Comparison of ENCODE assay signal across 22 mouse cellular contexts in the genomic region with DNA sequence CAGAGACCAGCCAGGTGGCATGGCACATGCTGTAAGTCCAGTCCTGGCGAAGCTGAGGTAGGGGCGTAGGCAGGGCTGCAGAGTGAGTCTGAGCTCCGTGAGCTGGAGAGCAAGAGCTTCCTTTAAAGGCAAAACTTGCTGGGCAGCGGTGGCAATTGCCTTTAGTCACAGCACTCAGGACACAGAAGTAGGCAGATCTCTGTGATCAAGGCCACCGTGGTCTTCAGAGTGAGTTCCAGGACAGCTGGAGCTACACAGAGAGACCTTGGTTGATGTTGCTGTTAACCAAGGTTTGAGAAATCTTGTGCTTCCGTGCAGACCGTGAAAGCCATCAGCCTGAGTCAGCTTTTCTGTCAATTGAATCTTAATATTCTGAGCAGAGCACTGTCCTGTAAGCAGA. TPM values are rescaled to one million over a fixed set of nuclear protein-coding genes. Genes with fewer than 3 reads are reported as not detected.
DNase-seq lines count a peak whose midpoint lies in the region; ATAC-seq and TF ChIP-seq lines count a peak whose summit lies in the region.
"Had no signal": no experiment of that assay in that cellular context is flagged by ENCODE, and none has a peak within 500 bp of the region (broad histone marks: within the 10 kb centered on the region; RNA-seq: fewer than 3 reads in every experiment).

No protein-coding gene starts in this region.

- no peak overlapping the region for H3K9ac ChIP-seq in kidney, embryonic 14.5 days (ENCODE audit: low read depth, low read length)
- H3K9ac ChIP-seq: embryonic facial prominence, embryonic 13.5 days; forebrain, embryonic 12.5 days; heart, embryonic 15.5 days; hindbrain, embryonic 13.5 days had no signal

- peaks cover 4% of the 10 kb centered on the region; the same call in 1 of the 2 replicates for H3K4me1 ChIP-seq in kidney, embryonic 14.5 days (ENCODE audit: control insufficient read depth, insufficient read depth, low read length)
- no peaks in the 10 kb centered on the region for H3K4me1 ChIP-seq in kidney, adult 2 months (ENCODE audit: control insufficient read depth, insufficient read depth, low read length)
- H3K4me1 ChIP-seq: embryonic facial prominence, embryonic 13.5 days; forebrain, embryonic 12.5 days; heart, embryonic 15.5 days; hindbrain, embryonic 13.5 days had no signal

- TF ChIP-seq POLR2A in kidney, adult 2 months (IDR thresholded peaks at IDR 0.05; ENCODE audit: low read depth, low read length), result no peak

- H3K4me3 ChIP-seq in kidney, embryonic 14.5 days (ENCODE audit: low read length), result no peak overlapping the region
- H3K4me3 ChIP-seq in kidney, adult 2 months (ENCODE audit: insufficient read depth, low read depth, low read length), result no peak overlapping the region
- no peak overlapping the region for H3K4me3 ChIP-seq in layer of hippocampus, adult 2 months
- H3K4me3 ChIP-seq: embryonic facial prominence, embryonic 13.5 days; forebrain, embryonic 12.5 days; heart, adult 2 months; heart, embryonic 15.5 days; hindbrain, embryonic 13.5 days had no signal

- TF ChIP-seq CTCF in kidney, adult 2 months (conservative IDR thresholded peaks at IDR 0.05; ENCODE audit: insufficient read depth, insufficient read length, low read depth, low read length), result no peak
- TF ChIP-seq CTCF in layer of hippocampus, adult 2 months (conservative IDR thresholded peaks at IDR 0.05), result no peak

- 71% methylated on average over 7 of the region's 7 CpGs for WGBS in kidney, embryonic 14.5 days
- 73% methylated on average over 7 of the region's 7 CpGs for WGBS in kidney, adult 2 months

- H3K36me3 ChIP-seq in kidney, embryonic 14.5 days (ENCODE audit: control insufficient read depth, insufficient read depth, low read length), result peaks cover 36% of the 10 kb centered on the region
- H3K36me3 ChIP-seq in kidney, adult 2 months (ENCODE audit: control insufficient read depth, insufficient read depth, low read length), result peaks cover 1% of the 10 kb centered on the region

- H3K27ac ChIP-seq in kidney, embryonic 14.5 days (ENCODE audit: low read depth, low read length), result peak overlapping the region; percentile 39; the same call in 1 of the 2 replicates
- H3K27ac ChIP-seq in kidney, adult 2 months (ENCODE audit: insufficient read depth, low read depth, low read length), result no peak overlapping the region
- peak overlapping the region; percentile 32; the same call in 1 of the 2 replicates for H3K27ac ChIP-seq in layer of hippocampus, adult 2 months
- H3K27ac ChIP-seq: embryonic facial prominence, embryonic 13.5 days; forebrain, embryonic 12.5 days; heart, adult 2 months; heart, embryonic 15.5 days; hindbrain, embryonic 13.5 days; hindbrain, postnatal 0 days had no signal

- H3K9me3 ChIP-seq in kidney, embryonic 14.5 days (ENCODE audit: control insufficient read depth, low read length), result no peaks in the 10 kb centered on the region
- H3K9me3 ChIP-seq: embryonic facial prominence, embryonic 13.5 days; forebrain, embryonic 12.5 days; heart, embryonic 15.5 days; hindbrain, embryonic 13.5 days had no signal

- no peak for DNase-seq in kidney, adult 2 months
- DNase-seq in layer of hippocampus, adult 2 months (ENCODE audit: low spot score in 2 of 2), result no peak
- no peak for DNase-seq in layer of hippocampus, adult 11-12 months (ENCODE audit: low spot score)
- peak; percentile 62 for DNase-seq in adrenal gland, adult 8-10 months
- peak; percentile 57 to 58 for DNase-seq in adrenal gland, postnatal 36 days
- DNase-seq in cerebellum, adult 8-10 months, result no peak
- DNase-seq: cerebellum, adult 11 months; cerebellum, adult 9-10 months; cerebellum, postnatal 25 days; gastrocnemius, postnatal 14 days; heart, adult 2 months; heart, postnatal 14 days had no signal

- H3K4me2 ChIP-seq in kidney, embryonic 14.5 days (replicated peaks; ENCODE audit: low read depth, low read length), result no peak overlapping the region
- H3K4me2 ChIP-seq: embryonic facial prominence, embryonic 13.5 days; forebrain, embryonic 12.5 days; heart, embryonic 11.5 days; heart, embryonic 15.5 days; hindbrain, embryonic 13.5 days had no signal

- ATAC-seq in kidney, embryonic 14.5 days (ENCODE audit: low FRiP score, low TSS enrichment), result peak; percentile 22
- ATAC-seq: forebrain, embryonic 16.5 days had no signal

- no peaks in the 10 kb centered on the region for H3K27me3 ChIP-seq in kidney, embryonic 14.5 days (ENCODE audit: control insufficient read depth, insufficient read depth, low read length)
- H3K27me3 ChIP-seq in kidney, adult 2 months (replicated peaks; ENCODE audit: control insufficient read depth, insufficient read depth, low read length), result no peaks in the 10 kb centered on the region
- H3K27me3 ChIP-seq: embryonic facial prominence, embryonic 13.5 days; forebrain, embryonic 12.5 days; heart, embryonic 15.5 days; hindbrain, embryonic 13.5 days had no signal

RNA-seq across cellular contexts. Expression of gene Stac3, which starts 24.2 kb away (rescaled TPM):
- polyA plus RNA-seq in kidney, embryonic 14.5 days (2014; fragmentation: Nextera tagmentation; extraction: Ambion mirVana), result 0.39 and 0.50 TPM in 2 replicates
- polyA plus RNA-seq in kidney, adult 2 months (2012; rRNA removed), result 1.2 and 3.0 TPM in 2 replicates
- total RNA-seq in layer of hippocampus, adult 2 months (2021), result 1 to 10 TPM; 2.4 to 8.1 TPM
- total RNA-seq in adrenal gland, adult 8-10 months (2022), result 1 to 10 TPM in 3 of 4 experiments, under 1 TPM in 1; 0.87 to 4.6 (median 3.7) TPM
- total RNA-seq in adrenal gland, postnatal 36 days (2021), result 1 to 10 TPM; 2.2 to 3.4 TPM
- total RNA-seq: hematopoietic stem cell, adult 5-6 weeks; MEL had no signal

RNA-seq across cellular contexts. Expression of gene Ndufa4l2, which starts 37.5 kb away (rescaled TPM):
- polyA plus RNA-seq in kidney, embryonic 14.5 days (2014; fragmentation: Nextera tagmentation; extraction: Ambion mirVana), result 27.1 and 32.7 TPM in 2 replicates
- 24.4 and 27.4 TPM in 2 replicates for polyA plus RNA-seq in kidney, adult 2 months (2012; rRNA removed)
- 1 to 10 TPM; 3.5 to 3.7 TPM for total RNA-seq in layer of hippocampus, adult 2 months (2021)
- total RNA-seq in adrenal gland, adult 8-10 months (2022), result 10 to 100 TPM; 42.4 to 64.4 (median 50.7) TPM
- total RNA-seq in adrenal gland, postnatal 36 days (2021), result 10 to 100 TPM; 29.7 to 45.6 TPM
- total RNA-seq: hematopoietic stem cell, adult 5-6 weeks had no signal

RNA-seq across cellular contexts. Expression of gene Shmt2, which starts 44.9 kb away (rescaled TPM):
- polyA plus RNA-seq in kidney, embryonic 14.5 days (2014; fragmentation: Nextera tagmentation; extraction: Ambion mirVana), result 68.9 and 99.8 TPM in 2 replicates
- polyA plus RNA-seq in kidney, adult 2 months (2012; rRNA removed), result 232 and 274 TPM in 2 replicates
- total RNA-seq in layer of hippocampus, adult 2 months (2021), result 10 to 100 TPM; 25.4 to 27.6 TPM
- 10 to 100 TPM; 45.3 to 56.0 (median 49.8) TPM for total RNA-seq in adrenal gland, adult 8-10 months (2022)
- total RNA-seq in adrenal gland, postnatal 36 days (2021), result 10 to 100 TPM; 46.8 to 47.1 TPM

RNA-seq across cellular contexts. Expression of gene Nxph4, which starts 57.1 kb away (rescaled TPM):
- polyA plus RNA-seq in kidney, embryonic 14.5 days (2014; fragmentation: Nextera tagmentation; extraction: Ambion mirVana), result 0.49 and 1.2 TPM in 2 replicates
- 2.0 and 2.2 TPM in 2 replicates for polyA plus RNA-seq in kidney, adult 2 months (2012; rRNA removed)
- 1 to 10 TPM; 1.2 to 1.6 TPM for total RNA-seq in layer of hippocampus, adult 2 months (2021)
- total RNA-seq in adrenal gland, adult 8-10 months (2022), result 10 to 100 TPM in 3 of 4 experiments, 1 to 10 TPM in 1; 8.3 to 16.8 (median 13.2) TPM
- 1 to 10 TPM; 5.0 to 6.3 TPM for total RNA-seq in adrenal gland, postnatal 36 days (2021)
- total RNA-seq: hematopoietic stem cell, adult 5-6 weeks; MEL had no signal

Comparison
In these comparisons a context has a peak if more than half of its experiments do, and no peak if none do; other contexts are left out.
1. DNase-seq: peak in adrenal gland, adult 8-10 months (single experiment) and adrenal gland, postnatal 36 days (2 of 2); none in kidney, adult 2 months (single experiment), layer of hippocampus, adult 2 months (0 of 2), layer of hippocampus, adult 11-12 months (single experiment) and cerebellum, adult 8-10 months (single experiment).
2. RNA of gene Ndufa4l2, which starts 37.5 kb away (total RNA-seq): 42.4 to 64.4 TPM in adrenal gland, adult 8-10 months and 29.7 to 45.6 TPM in adrenal gland, postnatal 36 days; 3.5 to 3.7 TPM in layer of hippocampus, adult 2 months; every median in the first group is over 4 times any median in the second.